Comparison of ENCODE assay signal across 8 mouse cellular contexts in the genomic region with DNA sequence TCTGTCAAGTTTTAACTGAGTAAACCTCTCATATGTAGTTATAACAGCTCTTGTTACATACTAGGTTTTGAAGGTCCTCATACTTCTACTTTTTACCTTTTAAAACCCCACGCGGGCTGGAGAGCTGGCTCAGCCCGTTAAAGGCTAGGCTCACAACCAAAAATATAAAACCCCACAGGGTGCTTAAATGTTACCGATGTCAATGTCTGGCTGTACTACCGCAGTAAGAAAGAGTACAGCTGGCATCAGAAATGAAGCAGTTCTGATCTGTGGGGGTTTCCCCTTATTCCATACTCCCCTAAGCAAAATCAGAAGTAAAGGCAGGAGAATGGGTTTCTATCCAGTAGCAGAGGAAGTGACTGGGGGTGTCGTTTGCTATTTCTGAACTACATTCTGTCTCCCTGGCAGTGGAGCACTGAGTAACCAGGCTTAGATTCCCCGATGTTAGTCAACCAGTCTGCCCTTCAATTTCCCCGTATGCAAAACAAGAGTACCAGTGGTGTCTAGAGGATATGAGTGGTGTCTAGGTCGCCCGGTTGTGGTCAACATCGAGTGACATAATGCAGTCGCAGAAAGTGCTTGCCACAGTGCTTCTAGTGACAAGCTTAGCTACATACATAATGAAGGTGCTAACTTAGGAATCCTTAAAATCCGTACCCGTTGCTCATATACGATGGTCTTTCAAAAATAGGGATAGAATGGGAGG. TPM values are rescaled to one million over a fixed set of nuclear protein-coding genes. Genes with fewer than 3 reads are reported as not detected.
DNase-seq lines count a peak whose midpoint lies in the region; ATAC-seq and TF ChIP-seq lines count a peak whose summit lies in the region.

No protein-coding gene starts in this region.

- H3K79me2 ChIP-seq in liver, adult 2 months (ENCODE audit: control insufficient read depth, insufficient read depth, low read length) = peaks cover 3% of the 10 kb centered on the region; the same call in 1 of the 2 replicates

- H3K4me2 ChIP-seq in heart, embryonic 13.5 days = peak overlapping the region; percentile 100
- H3K4me2 ChIP-seq in kidney, postnatal 0 days (ENCODE audit: low read length) = peak overlapping the region; percentile 94

- H3K27me3 ChIP-seq in liver, adult 2 months (ENCODE audit: control insufficient read depth, insufficient read depth, low read length) = no peaks in the 10 kb centered on the region
- H3K27me3 ChIP-seq in heart, embryonic 13.5 days (replicated peaks) = no peaks in the 10 kb centered on the region
- no peaks in the 10 kb centered on the region for H3K27me3 ChIP-seq in kidney, postnatal 0 days (ENCODE audit: insufficient read depth, low read length)

- no peak for ATAC-seq in heart, embryonic 13.5 days (ENCODE audit: extremely low read depth, insufficient number of reproducible peaks, low FRiP score, low TSS enrichment)
- ATAC-seq in kidney, postnatal 0 days (replicated peaks; ENCODE audit: low FRiP score, low read depth) = no peak

- no peak overlapping the region for H3K27ac ChIP-seq in liver, adult 2 months (replicated peaks; ENCODE audit: insufficient read depth, low read depth, low read length)
- peak overlapping the region; percentile 75; the same call in 1 of the 2 replicates for H3K27ac ChIP-seq in bone marrow, adult 2 months (ENCODE audit: control insufficient read depth, insufficient read depth, low read depth, low read length, poor library complexity)
- no peak overlapping the region; the same call in 1 of the 2 replicates for H3K27ac ChIP-seq in heart, embryonic 13.5 days (replicated peaks)
- no peak overlapping the region for H3K27ac ChIP-seq in kidney, postnatal 0 days

- DNase-seq in liver, adult 2 months (ENCODE audit: extremely low read depth, low read depth, low spot score) = no peak
- no peak for DNase-seq in liver
- DNase-seq in kidney, postnatal 0 days (ENCODE audit: low spot score) = peak; percentile 56
- peak; percentile 32 for DNase-seq in lung, postnatal 25 days (ENCODE audit: low spot score)
- peak; percentile 30 to 47 for DNase-seq in spleen, postnatal 10 days (ENCODE audit: low spot score in 2 of 2)
- no peak for DNase-seq in gastrocnemius, postnatal 10 days

- no peak for TF ChIP-seq CTCF in liver, adult 2 months (IDR thresholded peaks at IDR 0.05; ENCODE audit: low read depth, low read length)
- TF ChIP-seq CTCF in bone marrow, adult 2 months (IDR thresholded peaks at IDR 0.05; ENCODE audit: control insufficient read depth, insufficient read depth, low read length) = no peak
- no peak for TF ChIP-seq CTCF in kidney, postnatal 0 days (IDR thresholded peaks at IDR 0.05; ENCODE audit: low read depth)

- H3K9ac ChIP-seq in liver, adult 2 months (ENCODE audit: low read depth, low read length) = peak overlapping the region; percentile 93; the same call in 1 of the 2 replicates
- peak overlapping the region; percentile 97 for H3K9ac ChIP-seq in heart, embryonic 13.5 days
- peak overlapping the region; percentile 94 for H3K9ac ChIP-seq in kidney, postnatal 0 days (ENCODE audit: low read depth, low read length)

- peaks cover 4% of the 10 kb centered on the region; the same call in 1 of the 2 replicates for H3K4me1 ChIP-seq in liver, adult 2 months (ENCODE audit: control insufficient read depth, insufficient read depth, low read length)
- peaks cover 2% of the 10 kb centered on the region; the same call in 1 of the 2 replicates for H3K4me1 ChIP-seq in bone marrow, adult 2 months (ENCODE audit: control insufficient read depth, insufficient read depth, low read length)
- H3K4me1 ChIP-seq in heart, embryonic 13.5 days = peaks cover 46% of the 10 kb centered on the region
- peaks cover 25% of the 10 kb centered on the region for H3K4me1 ChIP-seq in kidney, postnatal 0 days (replicated peaks; ENCODE audit: insufficient read depth, low read length)

- H3K4me3 ChIP-seq in liver, adult 2 months (ENCODE audit: insufficient read depth, low read depth, low read length) = peak overlapping the region; percentile 89
- H3K4me3 ChIP-seq in bone marrow, adult 2 months (replicated peaks; ENCODE audit: control insufficient read depth, low read depth, low read length) = peak overlapping the region; percentile 81
- H3K4me3 ChIP-seq in heart, embryonic 13.5 days = peak overlapping the region; percentile 93
- H3K4me3 ChIP-seq in kidney, postnatal 0 days (replicated peaks; ENCODE audit: low read depth, low read length) = peak overlapping the region; percentile 90

- H3K36me3 ChIP-seq in liver, adult 2 months (ENCODE audit: control insufficient read depth, insufficient read depth, low read length) = no peaks in the 10 kb centered on the region
- no peaks in the 10 kb centered on the region for H3K36me3 ChIP-seq in heart, embryonic 13.5 days
- H3K36me3 ChIP-seq in kidney, postnatal 0 days (ENCODE audit: insufficient read depth, low read length) = no peaks in the 10 kb centered on the region

- no peaks in the 10 kb centered on the region for H3K9me3 ChIP-seq in heart, embryonic 13.5 days
- H3K9me3 ChIP-seq in kidney, postnatal 0 days (replicated peaks; ENCODE audit: low read length) = no peaks in the 10 kb centered on the region

- WGBS in liver, adult 2 months = 16% methylated on average over 15 of the region's 15 CpGs
- WGBS in bone marrow, adult 2 months = 7% methylated on average over 15 of the region's 15 CpGs
- WGBS in heart, embryonic 13.5 days = 18% methylated on average over 15 of the region's 15 CpGs
- WGBS in kidney, postnatal 0 days = 8% methylated on average over 15 of the region's 15 CpGs

- TF ChIP-seq POLR2A in liver, adult 2 months (IDR thresholded peaks at IDR 0.05; ENCODE audit: extremely low read depth, insufficient read depth, low read length) = no peak
- no peak for TF ChIP-seq POLR2A in bone marrow, adult 2 months (IDR thresholded peaks at IDR 0.05; ENCODE audit: borderline replicate concordance, control insufficient read depth, low read depth, low read length)

RNA-seq across cellular contexts. Expression of a gene that starts 1.4 kb away (rescaled TPM):
- 17.0 and 22.6 TPM in 2 replicates for total RNA-seq in liver, adult 2 months (2014; rRNA removed)
- 4.8 and 5.0 TPM in 2 replicates for polyA plus RNA-seq in liver, adult 2 months (2012; rRNA removed)
- 3.1 and 5.3 TPM in 2 replicates for polyA plus RNA-seq in bone marrow, adult 2 months (2011; ENCODE audit: insufficient read depth, insufficient read length, low replicate concordance, missing spikeins)
- 10.8 and 11.0 TPM in 2 replicates for polyA plus RNA-seq in heart, embryonic 13.5 days (2015; fragmentation: Nextera tagmentation; extraction: Ambion mirVana)
- 17.8 and 20.4 TPM in 2 replicates for polyA plus RNA-seq in kidney, postnatal 0 days (2015; fragmentation: Nextera tagmentation; extraction: Ambion mirVana)
- 10 to 100 TPM; 53.7 to 59.6 TPM for total RNA-seq in gastrocnemius, postnatal 10 days (2021)

RNA-seq across cellular contexts. Expression of a gene that starts 56.5 kb away (rescaled TPM):
- total RNA-seq in liver, adult 2 months (2014; rRNA removed) = not detected in 2 replicates
- not detected in 2 replicates for polyA plus RNA-seq in liver, adult 2 months (2012; rRNA removed)
- 1.8 TPM in 1 of 2 replicates, not detected in the other for polyA plus RNA-seq in bone marrow, adult 2 months (2011; ENCODE audit: insufficient read depth, insufficient read length, low replicate concordance, missing spikeins)
- 0.14 and 0.15 TPM in 2 replicates for polyA plus RNA-seq in heart, embryonic 13.5 days (2015; fragmentation: Nextera tagmentation; extraction: Ambion mirVana)
- polyA plus RNA-seq in kidney, postnatal 0 days (2015; fragmentation: Nextera tagmentation; extraction: Ambion mirVana) = 22.6 and 25.5 TPM in 2 replicates
- total RNA-seq in gastrocnemius, postnatal 10 days (2021) = under 1 TPM; 0.41 to 0.52 TPM

Comparison
In these comparisons a context has a peak if more than half of its experiments do, and no peak if none do; other contexts are left out.
1. DNase-seq: peak in kidney, postnatal 0 days (single experiment), lung, postnatal 25 days (single experiment) and spleen, postnatal 10 days (2 of 2); none in liver, adult 2 months (single experiment), liver (single experiment) and gastrocnemius, postnatal 10 days (single experiment).
2. Peak in every context shown above with its lines, with median percentiles within 50 percentile points of each other: H3K4me3 ChIP-seq and H3K9ac ChIP-seq.